Mouse (Mus musculus): ENCODE measurements at regions not wholly inside any gene's neighbourhood (a gene's known extent, or its start where the extent isn't known, plus 50 kb on each side); places are given as distances from the start of the nearest gene placed in this dataset.
"Not testable (repeated sequence)": the region's sequence is repeated elsewhere in the genome, so short reads cannot be mapped to it uniquely, and the experiment has no call there.

DNA sequence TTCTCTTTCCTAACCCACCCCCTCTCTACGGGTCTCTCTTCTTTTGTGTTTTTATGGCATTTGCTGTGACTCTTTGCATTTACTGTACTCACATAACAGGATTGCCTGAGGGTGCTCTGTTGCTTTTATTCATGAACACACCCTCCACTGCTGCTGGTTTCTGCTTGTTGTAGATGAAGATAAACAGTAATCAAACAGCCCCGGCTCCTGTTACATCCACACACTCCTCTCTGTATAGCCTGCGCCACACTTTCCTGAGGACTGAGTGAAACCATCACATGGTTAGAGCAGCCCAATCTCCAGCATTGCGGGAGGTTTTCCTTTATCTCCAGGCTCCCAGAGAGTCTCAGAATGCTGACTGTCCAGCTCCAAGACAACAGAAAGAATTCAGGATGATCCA is 296.0 kb upstream of the Cdh4 start:
- H3K4me1 ChIP-seq (ENCODE audit: control insufficient read depth, insufficient read depth, low read length): no peaks in the 10 kb centered on the region
- no peak overlapping the region for H3K27ac ChIP-seq (ENCODE audit: insufficient read depth, low read length)
- H3K4me3 ChIP-seq (ENCODE audit: insufficient read depth, low read length): no peak overlapping the region
- no peak for TF ChIP-seq POLR2A (IDR thresholded peaks at IDR 0.05; ENCODE audit: low read depth, low read length)
- no peak for TF ChIP-seq CTCF (IDR thresholded peaks at IDR 0.05; ENCODE audit: borderline replicate concordance, insufficient read depth, low read length)

- TF ChIP-seq POLR2A (IDR thresholded peaks at IDR 0.05; ENCODE audit: low read depth, low read length): no peak
- TF ChIP-seq CTCF (IDR thresholded peaks at IDR 0.05; ENCODE audit: borderline replicate concordance, insufficient read depth, low read length): no peak
- Histone ChIP-seq H3K4me1 (ENCODE audit: control insufficient read depth, insufficient read depth, low read length) (no peaks in the 10 kb centered on the region), H3K4me3 (ENCODE audit: insufficient read depth, low read length) (no peak overlapping the region), H3K27ac (ENCODE audit: insufficient read depth, low read length) (no peak overlapping the region)
These were observed 294.0 kb upstream of the Cdh4 start for GRCm38 (mm10) chr2:179148194-179148593.

GRCm38 (mm10) chr2:179148667-179149066 is 293.6 kb upstream of the Cdh4 start:
- TF ChIP-seq POLR2A (IDR thresholded peaks at IDR 0.05; ENCODE audit: low read depth, low read length): no peak
- no peak for TF ChIP-seq CTCF (IDR thresholded peaks at IDR 0.05; ENCODE audit: borderline replicate concordance, insufficient read depth, low read length)
- Histone ChIP-seq H3K4me3 (ENCODE audit: insufficient read depth, low read length) (no peak overlapping the region), H3K27ac (ENCODE audit: insufficient read depth, low read length) (no peak overlapping the region), H3K4me1 (ENCODE audit: control insufficient read depth, insufficient read depth, low read length) (no peaks in the 10 kb centered on the region)

DNA sequence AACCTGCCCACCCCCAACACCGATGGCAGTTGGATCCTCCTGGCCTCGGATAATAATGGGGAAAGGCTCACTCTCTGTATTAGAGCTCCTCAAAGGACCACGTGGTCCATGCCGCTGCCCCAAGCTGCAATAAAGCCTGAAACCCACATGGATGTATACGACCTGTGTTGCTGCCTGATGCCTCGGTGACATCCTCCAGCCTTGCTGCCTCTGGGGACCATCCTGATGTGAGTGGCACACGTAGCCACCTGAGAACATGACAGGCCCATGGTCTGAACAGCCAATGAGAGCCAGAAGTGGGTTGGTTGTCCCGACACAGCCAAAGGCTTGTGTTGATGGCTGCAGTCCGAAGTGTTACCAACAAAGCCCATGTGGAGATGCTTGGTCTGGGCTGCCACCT is 283.4 kb upstream of the Cdh4 start:
- no peaks in the 10 kb centered on the region for H3K4me1 ChIP-seq (ENCODE audit: control insufficient read depth, insufficient read depth, low read length)
- no peak overlapping the region for H3K27ac ChIP-seq (ENCODE audit: insufficient read depth, low read length)
- TF ChIP-seq POLR2A (IDR thresholded peaks at IDR 0.05; ENCODE audit: low read depth, low read length): no peak
- H3K4me3 ChIP-seq (ENCODE audit: insufficient read depth, low read length): no peak overlapping the region

DNA sequence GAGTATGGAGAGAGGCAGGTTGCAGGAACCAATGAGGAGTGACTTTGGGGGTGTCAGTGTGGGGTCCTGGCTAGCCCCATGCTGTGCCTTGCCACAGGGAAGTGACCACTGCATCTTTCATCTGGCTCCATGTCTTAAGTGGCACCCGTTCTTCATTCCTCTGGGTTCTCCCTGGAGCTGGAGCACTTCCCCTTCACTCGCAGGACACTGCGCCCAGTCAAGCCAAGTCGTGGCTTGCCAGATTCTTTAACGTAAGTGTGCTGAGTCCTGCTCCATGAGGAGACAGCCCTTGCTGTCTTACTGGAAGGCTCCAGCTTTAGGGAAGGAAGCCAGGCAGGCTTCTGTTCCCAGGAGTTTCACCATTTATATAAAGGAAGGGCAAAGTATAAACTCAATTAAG is 279.1 kb upstream of the Cdh4 start:
- H3K27ac ChIP-seq (ENCODE audit: insufficient read depth, low read length): no peak overlapping the region
- no peak overlapping the region for H3K4me3 ChIP-seq (ENCODE audit: insufficient read depth, low read length)
- TF ChIP-seq CTCF (IDR thresholded peaks at IDR 0.05; ENCODE audit: borderline replicate concordance, insufficient read depth, low read length): no peak
- no peak for TF ChIP-seq POLR2A (IDR thresholded peaks at IDR 0.05; ENCODE audit: low read depth, low read length)
- no peaks in the 10 kb centered on the region; the same call in 1 of the 2 replicates for H3K4me1 ChIP-seq (ENCODE audit: control insufficient read depth, insufficient read depth, low read length)

DNA sequence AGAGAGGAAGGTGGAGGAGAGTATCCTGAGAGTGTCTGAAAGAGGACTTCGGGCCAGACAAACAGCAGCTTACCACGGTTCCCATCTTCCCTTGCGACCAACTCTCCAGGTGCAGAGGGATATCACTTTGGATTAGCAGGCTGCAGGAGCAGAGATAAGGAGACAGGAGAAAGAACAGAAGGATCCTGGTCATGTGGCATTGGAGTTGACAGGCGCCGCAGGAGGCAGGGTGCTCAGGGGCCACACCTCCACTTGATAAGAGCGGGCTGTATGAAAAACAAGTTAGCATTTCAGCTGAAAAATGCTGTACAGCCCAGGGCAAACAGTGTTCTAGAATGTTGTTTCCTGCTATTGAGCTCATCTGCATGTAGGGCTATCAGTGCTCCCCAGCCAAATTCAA is 272.1 kb upstream of the Cdh4 start:
- no peak overlapping the region for H3K27ac ChIP-seq (ENCODE audit: insufficient read depth, low read length)
- H3K4me1 ChIP-seq (ENCODE audit: control insufficient read depth, insufficient read depth, low read length): no peaks in the 10 kb centered on the region; the same call in 1 of the 2 replicates
- H3K4me3 ChIP-seq (ENCODE audit: insufficient read depth, low read length): no peak overlapping the region
- TF ChIP-seq CTCF (IDR thresholded peaks at IDR 0.05; ENCODE audit: borderline replicate concordance, insufficient read depth, low read length) (no peak), POLR2A (IDR thresholded peaks at IDR 0.05; ENCODE audit: low read depth, low read length) (no peak)

- Histone ChIP-seq H3K27ac (ENCODE audit: insufficient read depth, low read length) (no peak overlapping the region), H3K4me3 (ENCODE audit: insufficient read depth, low read length) (no peak overlapping the region), H3K4me1 (ENCODE audit: control insufficient read depth, insufficient read depth, low read length) (no peaks in the 10 kb centered on the region; the same call in 1 of the 2 replicates)
- no peak for TF ChIP-seq CTCF (IDR thresholded peaks at IDR 0.05; ENCODE audit: borderline replicate concordance, insufficient read depth, low read length)
- TF ChIP-seq POLR2A (IDR thresholded peaks at IDR 0.05; ENCODE audit: low read depth, low read length): no peak
These were observed 271.6 kb upstream of the Cdh4 start for GRCm38 (mm10) chr2:179170608-179171007.

DNA sequence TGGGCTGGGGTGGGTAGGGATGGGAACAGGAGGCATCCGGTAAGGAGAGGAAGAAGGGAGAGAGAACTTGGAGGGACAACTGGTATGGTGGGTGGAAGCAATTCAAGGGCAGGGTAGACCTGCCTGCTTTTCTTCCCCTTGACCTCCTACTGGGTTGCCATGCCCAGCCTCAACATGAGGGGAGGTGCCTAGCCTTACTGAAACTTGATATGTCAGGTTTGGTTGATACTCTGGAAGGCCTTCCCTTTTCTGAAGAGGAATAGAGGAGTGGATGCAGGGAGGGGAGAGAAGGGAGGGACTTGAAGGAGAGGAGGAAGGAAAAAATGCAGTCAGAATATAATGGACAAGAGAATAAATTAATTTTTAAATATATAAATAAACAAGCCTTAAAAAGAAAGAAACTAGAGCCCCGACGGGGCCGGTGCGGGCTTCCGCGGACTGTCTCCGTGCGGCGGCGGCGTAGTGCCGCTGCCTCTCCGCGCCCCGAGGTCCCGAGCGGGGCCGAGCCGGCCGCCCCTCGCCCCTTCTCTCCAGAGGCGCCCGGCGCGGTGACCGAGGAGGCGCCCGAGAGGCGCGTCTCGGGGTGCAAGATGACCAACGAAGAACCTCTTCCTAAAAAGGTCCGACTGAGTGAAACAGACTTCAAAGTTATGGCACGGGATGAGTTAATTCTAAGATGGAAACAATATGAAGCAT is 265.2 kb upstream of the Cdh4 start:
- not testable (repeated sequence) for H3K4me3 ChIP-seq (ENCODE audit: insufficient read depth, low read length); H3K4me1 ChIP-seq (ENCODE audit: control insufficient read depth, insufficient read depth, low read length); H3K27ac ChIP-seq (ENCODE audit: insufficient read depth, low read length)

DNA sequence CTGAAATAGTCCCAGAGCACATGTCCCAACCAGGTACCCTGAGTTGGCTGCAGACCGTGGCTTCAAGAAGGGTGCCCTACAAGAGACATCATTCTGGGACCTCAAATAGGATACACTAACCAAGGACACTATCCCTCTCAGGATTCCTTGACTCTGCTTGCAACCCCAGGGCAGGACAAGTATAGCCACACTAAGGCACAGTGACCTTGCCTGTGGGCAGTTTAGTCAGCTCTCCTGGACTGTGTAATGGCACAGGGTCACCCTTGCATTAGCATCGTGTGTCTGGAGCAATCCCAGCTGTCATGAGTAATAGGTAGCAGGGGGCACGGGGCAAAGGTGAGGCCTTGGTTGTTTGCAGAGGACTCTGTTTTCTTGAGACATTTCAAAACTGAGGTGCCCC is 260.9 kb upstream of the Cdh4 start:
- no peak overlapping the region for H3K4me3 ChIP-seq (ENCODE audit: insufficient read depth, low read length)
- no peak for TF ChIP-seq POLR2A (IDR thresholded peaks at IDR 0.05; ENCODE audit: low read depth, low read length)
- no peak overlapping the region for H3K27ac ChIP-seq (ENCODE audit: insufficient read depth, low read length)

GRCm38 (mm10) chr2:179182123-179182522 is 260.1 kb upstream of the Cdh4 start:
- H3K4me1 ChIP-seq (ENCODE audit: control insufficient read depth, insufficient read depth, low read length): no peaks in the 10 kb centered on the region

More for the DNA sequence above, 260.9 kb upstream of the Cdh4 start:
- H3K4me1 ChIP-seq (ENCODE audit: control insufficient read depth, insufficient read depth, low read length): no peaks in the 10 kb centered on the region

More at GRCm38 (mm10) chr2:179182123-179182522, 260.1 kb upstream of the Cdh4 start:
- no peak overlapping the region for H3K27ac ChIP-seq (ENCODE audit: insufficient read depth, low read length)
- H3K4me3 ChIP-seq (ENCODE audit: insufficient read depth, low read length): no peak overlapping the region
- TF ChIP-seq POLR2A (IDR thresholded peaks at IDR 0.05; ENCODE audit: low read depth, low read length) (no peak), CTCF (IDR thresholded peaks at IDR 0.05; ENCODE audit: borderline replicate concordance, insufficient read depth, low read length) (no peak)

All from embryonic fibroblast, embryonic 13.5 days (primary cell).